Mouse (Mus musculus) urinary bladder, postnatal 14 days (tissue): ENCODE data around the gene Pdik1l.

Source experiments
- DNase-seq: peaks from one replicate; pipeline ENCODE4 v3.0.0; 2021; ENCODE audit warnings: low spot score

Gene Pdik1l

GRCm38 (mm10) chr4:134287575-134288025 is at the start of gene Pdik1l:
Gene Pdik1l (minus strand): TSS chr4:134287895.
- peak; percentile 80 for DNase-seq

- DNase-seq: no peak
Measured at GRCm38 (mm10) chr4:134330281-134330680, 42.6 kb upstream of the Pdik1l start.

- no peak for DNase-seq
Measured at GRCm38 (mm10) chr4:134328832-134329231, 41.1 kb upstream of the Pdik1l start.

GRCm38 (mm10) chr4:134328151-134328550 is 40.5 kb upstream of the Pdik1l start:
- DNase-seq: no peak

GRCm38 (mm10) chr4:134326859-134327530 is 39.3 kb upstream of the Pdik1l start:
- no peak for DNase-seq

- no peak for DNase-seq
Measured at GRCm38 (mm10) chr4:134324655-134325054, 37.0 kb upstream of the Pdik1l start.

- no peak for DNase-seq
Measured at GRCm38 (mm10) chr4:134321524-134321923, 33.8 kb upstream of the Pdik1l start.

GRCm38 (mm10) chr4:134319674-134320073 is 32.0 kb upstream of the Pdik1l start:
- DNase-seq: no peak

GRCm38 (mm10) chr4:134319074-134319473 is 31.4 kb upstream of the Pdik1l start:
- no peak for DNase-seq

- DNase-seq: no peak
Measured at GRCm38 (mm10) chr4:134316390-134316789, 28.7 kb upstream of the Pdik1l start.

- no peak for DNase-seq
Measured at GRCm38 (mm10) chr4:134315470-134315869, 27.8 kb upstream of the Pdik1l start.

GRCm38 (mm10) chr4:134314876-134315275 is 27.2 kb upstream of the Pdik1l start, which contains the start of gene Trim63:
Gene Trim63 (plus strand): TSS chr4:134315120.
- DNase-seq: no peak

- no peak for DNase-seq
Measured at GRCm38 (mm10) chr4:134314081-134314655, 26.5 kb upstream of the Pdik1l start.

GRCm38 (mm10) chr4:134312901-134313300 is 25.2 kb upstream of the Pdik1l start:
- DNase-seq: no peak

GRCm38 (mm10) chr4:134312341-134312740 is 24.6 kb upstream of the Pdik1l start:
- no peak for DNase-seq

GRCm38 (mm10) chr4:134311784-134312183 is 24.1 kb upstream of the Pdik1l start:
- no peak for DNase-seq

GRCm38 (mm10) chr4:134310656-134311055 is 23.0 kb upstream of the Pdik1l start:
- no peak for DNase-seq

- no peak for DNase-seq
Measured at GRCm38 (mm10) chr4:134310106-134310505, 22.4 kb upstream of the Pdik1l start.

- peak; percentile 81 for DNase-seq
Measured at GRCm38 (mm10) chr4:134307367-134308072, 19.8 kb upstream of the Pdik1l start.

GRCm38 (mm10) chr4:134306963-134307362 is 19.3 kb upstream of the Pdik1l start:
- DNase-seq: no peak

- no peak for DNase-seq
Measured at GRCm38 (mm10) chr4:134302084-134302483, 14.4 kb upstream of the Pdik1l start.

- DNase-seq: peak; percentile 22
Measured at GRCm38 (mm10) chr4:134300316-134300715, 12.6 kb upstream of the Pdik1l start.

- no peak for DNase-seq
Measured at GRCm38 (mm10) chr4:134299498-134299810, 11.8 kb upstream of the Pdik1l start.
